Mouse (Mus musculus) midbrain, embryonic 16.5 days (tissue): ENCODE data around the gene Ddhd1. TPM values are rescaled to one million over a fixed set of nuclear protein-coding genes. Genes with fewer than 3 reads are reported as not detected.

Experiments used
- ATAC-seq: fragments of 200-750 bp; cut with Nextera tagmentation; 2 replicates; pipeline ENCODE4 v1.8.0; 2017; ENCODE audit warnings: moderate TSS enrichment
- H3K27ac ChIP-seq: fragments of 300-500 bp; sonication (generic); 2 replicates; pipeline ENCODE4 v1.5.1; 2014; ENCODE audit warnings: mild to moderate bottlenecking, low read length, mixed read lengths
- H3K27me3 ChIP-seq: fragments of 300-500 bp; sonication (generic); 2 replicates; pipeline ENCODE4 v1.6.1; 2014; ENCODE audit warnings: low read depth, low read length, mixed read lengths; ENCODE audit not compliant: control insufficient read depth, insufficient read depth
- H3K36me3 ChIP-seq: fragments of 300-500 bp; sonication (generic); 2 replicates; pipeline ENCODE4 v1.6.1; 2014; ENCODE audit warnings: mild to moderate bottlenecking, low read length, moderate library complexity, mixed read lengths; ENCODE audit not compliant: control insufficient read depth, insufficient read depth
- H3K4me1 ChIP-seq: fragments of 300-500 bp; sonication (generic); 2 replicates; pipeline ENCODE4 v1.6.1; 2014; ENCODE audit warnings: mild to moderate bottlenecking, low read length, mixed read lengths; ENCODE audit not compliant: control insufficient read depth, insufficient read depth
- H3K4me2 ChIP-seq: fragments of 300-500 bp; sonication (generic); 2 replicates; pipeline ENCODE4 v1.6.1; 2014; ENCODE audit warnings: mild to moderate bottlenecking, low read length, mixed read lengths
- H3K4me3 ChIP-seq: fragments of 300-500 bp; sonication (generic); 2 replicates; pipeline ENCODE4 v1.5.1; 2014; ENCODE audit warnings: low read depth, mild to moderate bottlenecking, low read length, moderate library complexity, mixed read lengths
- H3K9ac ChIP-seq: fragments of 300-500 bp; sonication (generic); 2 replicates; pipeline ENCODE4 v1.6.1; 2014; ENCODE audit warnings: low read depth, low read length, mixed read lengths
- H3K9me3 ChIP-seq: fragments of 300-500 bp; sonication (generic); replicated peaks from 2 replicates; pipeline ENCODE4 v1.6.1; 2014; ENCODE audit warnings: mild to moderate bottlenecking, low read length, mixed read lengths; ENCODE audit not compliant: control insufficient read depth, poor library complexity, severe bottlenecking
- WGBS: fragments of 180-500 bp; shearing (Covaris S2); extraction: QIAGEN DNeasy Blood & Tissue Kit; methylation state at CpG from one replicate; pipeline ENCODE4 v1.1.7; 2014; 5-methylcytosine and 5-hydroxymethylcytosine counted together
- polyA plus RNA-seq: library from polyadenylated mRNA; unstranded; fragments of >200 nt; fragmentation: Nextera tagmentation; extraction: Ambion mirVana; gene quantifications from 2 replicates; pipeline ENCODE4 v1.2.1, GENCODE M21; 2015

Ddhd1 gene
- polyA plus RNA-seq, 1 experiment from 2014 or later: 18.5 TPM

- peaks cover 13% of the 10 kb centered on the region for H3K4me1 ChIP-seq
- no peak overlapping the region for H3K4me3 ChIP-seq
- H3K27me3 ChIP-seq: no peaks in the 10 kb centered on the region
- H3K36me3 ChIP-seq: no peaks in the 10 kb centered on the region
- no peak overlapping the region for H3K27ac ChIP-seq
- WGBS: 68% methylated on average over 5 of the region's 5 CpGs
- H3K9me3 ChIP-seq: no peaks in the 10 kb centered on the region
- no peak for ATAC-seq
- no peak overlapping the region for H3K4me2 ChIP-seq
- no peak overlapping the region for H3K9ac ChIP-seq
Measured at GRCm38 (mm10) chr14:45638717-45639116, 19.2 kb downstream of the Ddhd1 start.

DNA sequence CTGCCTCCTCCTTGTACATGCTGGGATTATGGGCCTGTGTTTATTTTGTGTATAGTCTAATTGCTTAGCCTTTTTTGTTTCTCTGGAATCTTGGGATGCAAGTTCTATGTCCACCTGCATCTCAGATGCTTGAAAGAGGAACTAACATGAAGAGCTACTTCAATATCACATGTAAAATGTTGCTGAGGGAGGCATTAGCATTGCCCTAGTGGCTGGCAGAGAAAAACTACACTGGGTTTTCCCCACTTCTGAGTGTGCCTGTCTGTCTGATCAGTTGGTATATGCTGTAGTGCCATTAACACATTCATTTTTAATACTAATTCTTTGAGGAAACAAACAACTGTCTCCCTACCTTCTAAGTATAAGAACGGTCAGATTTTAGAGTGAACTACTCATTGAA lies 22.4 kb downstream of the Ddhd1 start:
- H3K36me3 ChIP-seq: no peaks in the 10 kb centered on the region
- no peak overlapping the region for H3K4me2 ChIP-seq
- WGBS: 92% methylated on average over 1 of the region's 1 CpGs
- H3K27ac ChIP-seq: no peak overlapping the region
- no peak for ATAC-seq
- no peak overlapping the region for H3K4me3 ChIP-seq
- no peaks in the 10 kb centered on the region for H3K9me3 ChIP-seq
- no peaks in the 10 kb centered on the region for H3K27me3 ChIP-seq
- H3K9ac ChIP-seq: no peak overlapping the region
- H3K4me1 ChIP-seq: peaks cover 4% of the 10 kb centered on the region; the same call in 1 of the 2 replicates

- Histone ChIP-seq H3K4me1 (no peaks in the 10 kb centered on the region), H3K27me3 (no peaks in the 10 kb centered on the region), H3K4me2 (no peak overlapping the region), H3K4me3 (no peak overlapping the region), H3K36me3 (no peaks in the 10 kb centered on the region), H3K9me3 (no peaks in the 10 kb centered on the region), H3K9ac (no peak overlapping the region), H3K27ac (no peak overlapping the region)
- no peak for ATAC-seq
- WGBS: 89% methylated on average over 4 of the region's 4 CpGs
Measured at GRCm38 (mm10) chr14:45632756-45633537, 25.0 kb downstream of the Ddhd1 start.

DNA sequence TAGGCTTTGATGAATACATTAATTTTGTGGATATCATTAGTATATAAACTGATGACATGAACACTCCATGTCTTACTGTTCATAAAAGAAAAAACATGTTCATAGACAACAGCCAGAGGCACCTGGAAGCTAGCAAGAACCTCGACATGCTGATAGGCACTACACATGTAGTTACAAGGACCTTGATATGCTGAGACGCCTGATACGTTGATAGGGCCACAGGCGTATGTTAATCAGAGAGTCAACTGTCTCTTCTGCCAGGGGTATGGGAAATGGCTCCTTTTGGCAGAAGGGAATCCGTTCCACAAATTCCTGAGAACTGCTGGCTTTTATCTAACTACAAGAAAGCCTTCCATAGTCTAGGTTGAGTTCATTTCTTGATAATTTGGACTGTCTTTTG lies 27.4 kb downstream of the Ddhd1 start:
- H3K9me3 ChIP-seq: no peaks in the 10 kb centered on the region
- no peak for ATAC-seq
- H3K4me3 ChIP-seq: no peak overlapping the region
- H3K27ac ChIP-seq: no peak overlapping the region
- WGBS: 85% methylated on average over 5 of the region's 5 CpGs
- H3K36me3 ChIP-seq: no peaks in the 10 kb centered on the region
- H3K4me1 ChIP-seq: no peaks in the 10 kb centered on the region
- no peaks in the 10 kb centered on the region for H3K27me3 ChIP-seq
- H3K4me2 ChIP-seq: no peak overlapping the region
- H3K9ac ChIP-seq: no peak overlapping the region

DNA sequence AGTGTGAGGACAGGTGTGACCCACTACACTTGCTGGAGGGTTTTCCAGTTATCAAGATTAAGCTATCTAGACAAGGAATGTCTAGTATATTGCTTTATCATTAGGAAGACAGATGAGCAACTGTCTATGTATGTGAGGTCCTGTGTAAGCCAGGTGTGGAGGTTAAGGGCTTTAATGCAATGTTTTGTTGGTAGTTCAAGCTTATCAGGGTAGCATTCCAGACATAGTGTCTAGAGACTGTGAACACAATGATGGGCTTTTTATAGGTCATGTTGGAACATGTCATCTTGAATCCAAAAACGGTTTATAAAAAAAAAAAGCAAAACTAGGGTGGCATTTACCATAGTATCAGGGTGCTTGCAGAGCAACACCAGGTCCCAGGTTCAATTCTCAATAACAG lies 28.0 kb downstream of the Ddhd1 start:
- ATAC-seq: no peak
- Histone ChIP-seq H3K27ac (no peak overlapping the region), H3K4me1 (no peaks in the 10 kb centered on the region), H3K36me3 (no peaks in the 10 kb centered on the region), H3K4me2 (no peak overlapping the region), H3K9me3 (no peaks in the 10 kb centered on the region), H3K27me3 (no peaks in the 10 kb centered on the region), H3K4me3 (no peak overlapping the region), H3K9ac (no peak overlapping the region)
- WGBS: 92% methylated on average over 1 of the region's 1 CpGs

DNA sequence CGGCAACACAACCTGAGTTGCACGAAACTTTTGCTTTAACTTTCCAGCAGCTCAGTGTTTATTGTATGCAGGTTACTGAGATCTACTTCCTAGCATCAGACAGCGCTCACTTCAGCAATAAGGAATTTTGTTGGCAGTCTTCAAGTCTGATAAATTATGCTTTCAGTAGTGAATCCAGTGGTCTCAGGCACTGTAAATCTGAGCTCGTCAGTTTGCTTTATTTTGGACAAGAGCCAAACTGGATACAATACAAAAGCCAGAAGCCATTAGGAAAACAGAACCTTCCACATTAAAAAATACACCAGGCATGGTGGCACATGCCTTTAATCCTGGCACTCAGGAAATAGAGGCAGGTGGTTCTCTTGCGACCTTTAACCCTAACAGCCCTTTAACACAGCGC lies 39.6 kb downstream of the Ddhd1 start:
- Histone ChIP-seq H3K36me3 (peaks cover 21% of the 10 kb centered on the region), H3K9ac (no peak overlapping the region), H3K4me2 (no peak overlapping the region), H3K4me1 (no peaks in the 10 kb centered on the region), H3K27me3 (no peaks in the 10 kb centered on the region), H3K27ac (no peak overlapping the region), H3K9me3 (no peaks in the 10 kb centered on the region), H3K4me3 (no peak overlapping the region)
- no peak for ATAC-seq
- 66% methylated on average over 6 of the region's 6 CpGs for WGBS

GRCm38 (mm10) chr14:45616526-45616925 lies 41.4 kb downstream of the Ddhd1 start:
- H3K9me3 ChIP-seq: no peaks in the 10 kb centered on the region
- H3K9ac ChIP-seq: no peak overlapping the region
- H3K27me3 ChIP-seq: no peaks in the 10 kb centered on the region
- no peak overlapping the region for H3K27ac ChIP-seq
- no peak for ATAC-seq
- no peak overlapping the region for H3K4me3 ChIP-seq
- H3K36me3 ChIP-seq: peaks cover 31% of the 10 kb centered on the region
- WGBS: 96% methylated on average over 5 of the region's 5 CpGs
- H3K4me1 ChIP-seq: no peaks in the 10 kb centered on the region
- H3K4me2 ChIP-seq: no peak overlapping the region

DNA sequence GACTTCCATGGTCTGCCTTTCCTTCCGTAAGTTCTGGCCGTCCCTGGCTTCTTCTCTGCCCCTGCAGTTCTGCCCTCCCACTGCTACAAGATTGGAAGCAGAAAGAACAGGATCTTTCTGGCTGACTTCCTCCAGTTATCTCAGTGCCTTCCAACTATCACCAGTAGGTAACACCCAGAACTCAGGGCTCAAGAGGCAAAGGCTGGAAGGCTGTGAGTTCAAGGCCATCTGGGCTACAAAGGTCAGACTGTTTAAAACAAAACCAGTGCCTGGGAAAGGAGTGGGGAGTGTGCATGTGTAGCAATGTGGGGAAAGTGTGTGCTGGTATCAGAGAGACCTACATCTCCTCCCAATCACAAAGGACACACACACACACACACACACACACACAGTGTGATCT lies 42.2 kb downstream of the Ddhd1 start:
- 75% methylated on average over 2 of the region's 2 CpGs for WGBS
- H3K36me3 ChIP-seq: peaks cover 31% of the 10 kb centered on the region
- no peak overlapping the region for H3K9ac ChIP-seq
- no peak overlapping the region for H3K4me2 ChIP-seq
- H3K4me3 ChIP-seq: no peak overlapping the region
- H3K4me1 ChIP-seq: no peaks in the 10 kb centered on the region
- no peak for ATAC-seq
- H3K9me3 ChIP-seq: no peaks in the 10 kb centered on the region
- no peak overlapping the region for H3K27ac ChIP-seq
- no peaks in the 10 kb centered on the region for H3K27me3 ChIP-seq

- H3K9me3 ChIP-seq: no peaks in the 10 kb centered on the region
- H3K4me1 ChIP-seq: no peaks in the 10 kb centered on the region
- no peak overlapping the region for H3K27ac ChIP-seq
- peak; percentile 82 for ATAC-seq
- no peak overlapping the region for H3K4me2 ChIP-seq
- H3K4me3 ChIP-seq: no peak overlapping the region
- H3K36me3 ChIP-seq: peaks cover 34% of the 10 kb centered on the region
- no peaks in the 10 kb centered on the region for H3K27me3 ChIP-seq
- no peak overlapping the region for H3K9ac ChIP-seq
- 50% methylated on average over 4 of the region's 4 CpGs for WGBS
Measured at GRCm38 (mm10) chr14:45614822-45615221, 43.1 kb downstream of the Ddhd1 start.
